Mouse (Mus musculus) heart, adult 2 months (tissue): ENCODE data around the gene Gramd1b.

Experiments
- CTCF ChIP-seq: fragments of 200-600 bp; IDR thresholded peaks from 2 replicates; pipeline ENCODE4 v1.8.1; 2022; ENCODE audit warnings: antibody characterized with exemption, mild to moderate bottlenecking, moderate library complexity
- EP300 ChIP-seq: fragments of 200-500 bp; IDR thresholded peaks from 2 replicates; pipeline ENCODE4 v1.6.1; 2011; ENCODE audit warnings: low read depth, low read length, control low read depth; ENCODE audit not compliant: insufficient read depth
- POLR2A ChIP-seq: fragments of 200-500 bp; IDR thresholded peaks from 2 replicates; pipeline ENCODE4 v1.6.1; 2011; ENCODE audit warnings: mild to moderate bottlenecking, low read depth, low read length, control low read depth; ENCODE audit not compliant: insufficient read depth

GRCm38 (mm10) chr9:40571280-40571679 lies 40.1 kb upstream of the Gramd1b start:
- TF ChIP-seq CTCF (no peak), POLR2A (no peak), EP300 (no peak)
